ENCODE assay signal across 8 mouse cellular contexts in genomic region chr7:144937490-144937889, GRCm38 (mm10). TPM values are rescaled to one million over a fixed set of nuclear protein-coding genes. Genes with fewer than 3 reads are reported as not detected.
A peak's percentile ranks its signal among the peaks of the same experiment; 100 is the strongest.
DNase-seq lines count a peak whose midpoint lies in the region; ATAC-seq and TF ChIP-seq lines count a peak whose summit lies in the region.

No protein-coding gene starts in this region.

- ATAC-seq in forebrain, embryonic 13.5 days: peak; percentile 57
- ATAC-seq in liver, postnatal 0 days: peak; percentile 66
- peak; percentile 55 for ATAC-seq in neural tube, embryonic 13.5 days (ENCODE audit: low read depth)

- H3K27ac ChIP-seq in forebrain, embryonic 13.5 days: peak overlapping the region; percentile 75
- H3K27ac ChIP-seq in liver, postnatal 0 days (ENCODE audit: low read depth): no peak overlapping the region
- 0 out of 2 replicates have a peak overlapping the region, but pooled peaks have one; percentile 56 for H3K27ac ChIP-seq in neural tube, embryonic 13.5 days (replicated peaks)
- H3K27ac ChIP-seq in testis, adult 2 months (ENCODE audit: control insufficient read depth, insufficient read depth, low read depth, low read length): no peak overlapping the region

- H3K27me3 ChIP-seq in forebrain, embryonic 13.5 days: peaks cover 34% of the 10 kb centered on the region
- peaks cover 50% of the 10 kb centered on the region for H3K27me3 ChIP-seq in liver, postnatal 0 days (ENCODE audit: insufficient read depth, low read length)
- H3K27me3 ChIP-seq in neural tube, embryonic 13.5 days: peaks cover 45% of the 10 kb centered on the region
- peaks cover 2% of the 10 kb centered on the region; the same call in 1 of the 2 replicates for H3K27me3 ChIP-seq in testis, adult 2 months (ENCODE audit: control insufficient read depth, insufficient read depth, low read length)

- TF ChIP-seq CTCF in liver, postnatal 0 days (IDR thresholded peaks at IDR 0.05; ENCODE audit: low read depth): peak; percentile 98
- TF ChIP-seq CTCF in testis, adult 2 months (IDR thresholded peaks at IDR 0.05; ENCODE audit: control insufficient read depth, insufficient read depth, insufficient replicate concordance, low read depth, low read length): peak; percentile 86

- intact Hi-C loops in heart, postnatal 10 days (cut with DNase I): loop anchor here (1.0 kb wide), 3 partner anchors 177 to 306 kb away; no protein-coding TSS in a partner anchor

- no peak for TF ChIP-seq POLR2A in testis, adult 2 months (IDR thresholded peaks at IDR 0.05; ENCODE audit: control insufficient read depth, low read depth, low read length)

- H3K9ac ChIP-seq in forebrain, embryonic 13.5 days: peak overlapping the region; percentile 84
- peak overlapping the region; percentile 61 for H3K9ac ChIP-seq in liver, postnatal 0 days (replicated peaks)
- peak overlapping the region; percentile 76 for H3K9ac ChIP-seq in neural tube, embryonic 13.5 days

- no peak for TF ChIP-seq EP300 in liver, postnatal 0 days (IDR thresholded peaks at IDR 0.05; ENCODE audit: low read depth)

- peaks cover 66% of the 10 kb centered on the region for H3K4me1 ChIP-seq in forebrain, embryonic 13.5 days
- H3K4me1 ChIP-seq in liver, postnatal 0 days (ENCODE audit: insufficient read depth): peaks cover 27% of the 10 kb centered on the region
- H3K4me1 ChIP-seq in neural tube, embryonic 13.5 days (replicated peaks): peaks cover 77% of the 10 kb centered on the region
- peaks cover 37% of the 10 kb centered on the region for H3K4me1 ChIP-seq in testis, adult 2 months (ENCODE audit: control insufficient read depth, insufficient read depth, low read length)

- no peaks in the 10 kb centered on the region for H3K9me3 ChIP-seq in forebrain, embryonic 13.5 days (replicated peaks)
- H3K9me3 ChIP-seq in liver, postnatal 0 days (ENCODE audit: low read length): no peaks in the 10 kb centered on the region
- H3K9me3 ChIP-seq in neural tube, embryonic 13.5 days: no peaks in the 10 kb centered on the region

- peak; percentile 76 to 81 for DNase-seq in CD8-positive naive resting alpha-beta T cell, adult 2 months (ENCODE audit: low read depth in 2 of 2, low spot score in 2 of 2)
- DNase-seq in c-Kit-positive CD71-positive TER-119-positive erythroid progenitor cells, embryonic 14.5 days (ENCODE audit: low spot score): peak; percentile 61
- peak; percentile 92 to 96 for DNase-seq in heart, postnatal 10 days
- DNase-seq in large intestine, adult 2 months (ENCODE audit: low read depth, low spot score): peak; percentile 70
- peak; percentile 89 for DNase-seq in liver, postnatal 0 days

- peaks cover 44% of the 10 kb centered on the region for H3K36me3 ChIP-seq in forebrain, embryonic 13.5 days (ENCODE audit: poor library complexity, severe bottlenecking)
- H3K36me3 ChIP-seq in liver, postnatal 0 days (replicated peaks; ENCODE audit: insufficient read depth, low read length): no peaks in the 10 kb centered on the region
- peaks cover 15% of the 10 kb centered on the region; the same call in 1 of the 2 replicates for H3K36me3 ChIP-seq in neural tube, embryonic 13.5 days
- H3K36me3 ChIP-seq in testis, adult 2 months (ENCODE audit: control insufficient read depth, insufficient read depth, low read length): no peaks in the 10 kb centered on the region

- H3K4me2 ChIP-seq in forebrain, embryonic 13.5 days: peak overlapping the region; percentile 97
- peak overlapping the region; percentile 95 for H3K4me2 ChIP-seq in liver, postnatal 0 days (ENCODE audit: low read depth, low read length)
- H3K4me2 ChIP-seq in neural tube, embryonic 13.5 days: peak overlapping the region; percentile 96

- 1% methylated on average over 20 of the region's 20 CpGs for WGBS in forebrain, embryonic 13.5 days
- WGBS in large intestine, adult 2 months: under 1% methylated on average over 20 of the region's 20 CpGs
- WGBS in liver, postnatal 0 days (ENCODE audit: insufficient replicate concordance): 3% methylated on average over 20 of the region's 20 CpGs
- 1% methylated on average over 20 of the region's 20 CpGs for WGBS in neural tube, embryonic 13.5 days

- peak overlapping the region; percentile 64 for H3K4me3 ChIP-seq in forebrain, embryonic 13.5 days
- peak overlapping the region; percentile 64 for H3K4me3 ChIP-seq in liver, postnatal 0 days (ENCODE audit: low read depth, low read length)
- peak overlapping the region; percentile 55 for H3K4me3 ChIP-seq in neural tube, embryonic 13.5 days
- peak overlapping the region; percentile 28; the same call in 1 of the 2 replicates for H3K4me3 ChIP-seq in testis, adult 2 months (ENCODE audit: control insufficient read depth, low read depth, low read length)

RNA-seq across cellular contexts. Expression of gene Ccnd1, which starts 2.2 kb away (rescaled TPM):
- polyA plus RNA-seq in forebrain, embryonic 13.5 days (2015; fragmentation: Nextera tagmentation; extraction: Ambion mirVana): 111 and 131 TPM in 2 replicates
- 100 to 1,000 TPM in 1 of 2 experiments, 10 to 100 TPM in 1; 89.8 to 102 TPM for total RNA-seq in heart, postnatal 10 days (2021)
- polyA plus RNA-seq in large intestine, adult 2 months (2012; rRNA removed): 91.0 and 101 TPM in 2 replicates
- 10.1 TPM in 2 replicates for polyA plus RNA-seq in liver, postnatal 0 days (2015; fragmentation: Nextera tagmentation; extraction: Ambion mirVana)
- polyA plus RNA-seq in neural tube, embryonic 13.5 days (2015; fragmentation: Nextera tagmentation; extraction: Ambion mirVana): 31.1 and 50.8 TPM in 2 replicates
- polyA plus RNA-seq in testis, adult 2 months (2012; rRNA removed): 4.2 and 6.8 TPM in 2 replicates

RNA-seq across cellular contexts. Expression of gene LTO1, which starts 22.6 kb away (rescaled TPM):
- polyA plus RNA-seq in forebrain, embryonic 13.5 days (2015; fragmentation: Nextera tagmentation; extraction: Ambion mirVana): 36.1 and 45.6 TPM in 2 replicates
- 10 to 100 TPM; 13.6 to 16.2 TPM for total RNA-seq in heart, postnatal 10 days (2021)
- 20.9 and 24.0 TPM in 2 replicates for polyA plus RNA-seq in large intestine, adult 2 months (2012; rRNA removed)
- polyA plus RNA-seq in liver, postnatal 0 days (2015; fragmentation: Nextera tagmentation; extraction: Ambion mirVana): 6.3 and 7.0 TPM in 2 replicates
- 33.8 and 36.3 TPM in 2 replicates for polyA plus RNA-seq in neural tube, embryonic 13.5 days (2015; fragmentation: Nextera tagmentation; extraction: Ambion mirVana)
- 26.2 and 32.7 TPM in 2 replicates for polyA plus RNA-seq in testis, adult 2 months (2012; rRNA removed)

RNA-seq across cellular contexts. Expression of gene Fgf15, which starts 41.2 kb away (rescaled TPM):
- 48.2 and 63.2 TPM in 2 replicates for polyA plus RNA-seq in forebrain, embryonic 13.5 days (2015; fragmentation: Nextera tagmentation; extraction: Ambion mirVana)
- not detected for total RNA-seq in heart, postnatal 10 days (2021)
- 6.7 and 24.6 TPM in 2 replicates for polyA plus RNA-seq in large intestine, adult 2 months (2012; rRNA removed)
- polyA plus RNA-seq in liver, postnatal 0 days (2015; fragmentation: Nextera tagmentation; extraction: Ambion mirVana): not detected in 2 replicates
- 27.4 and 29.1 TPM in 2 replicates for polyA plus RNA-seq in neural tube, embryonic 13.5 days (2015; fragmentation: Nextera tagmentation; extraction: Ambion mirVana)
- polyA plus RNA-seq in testis, adult 2 months (2012; rRNA removed): not detected in 2 replicates

Comparison
In these comparisons a context has a peak if more than half of its experiments do, and no peak if none do; other contexts are left out.
1. H3K27ac ChIP-seq: peak in forebrain, embryonic 13.5 days (single experiment) and neural tube, embryonic 13.5 days (single experiment); none in liver, postnatal 0 days (single experiment) and testis, adult 2 months (single experiment).
2. Peak in every context shown above with its lines, with median percentiles within 50 percentile points of each other: DNase-seq, ATAC-seq, H3K4me2 ChIP-seq, H3K4me3 ChIP-seq and H3K9ac ChIP-seq.